Mouse (Mus musculus) olfactory bulb, adult 2 months (tissue): ENCODE measurements at regions not wholly inside any gene's neighbourhood (a gene's known extent, or its start where the extent isn't known, plus 50 kb on each side); places are given as distances from the start of the nearest gene placed in this dataset.

Source experiments
- H3K27ac ChIP-seq: fragments of 200-500 bp; 2 replicates; pipeline ENCODE4 v1.5.1; 2012; ENCODE audit warnings: low read depth, low read length; ENCODE audit not compliant: insufficient read depth
- H3K4me1 ChIP-seq: fragments of 200-500 bp; 2 replicates; pipeline ENCODE4 v1.6.1; 2012; ENCODE audit warnings: low read length; ENCODE audit not compliant: control insufficient read depth, insufficient read depth
- H3K4me3 ChIP-seq: fragments of 200-500 bp; 2 replicates; pipeline ENCODE4 v1.5.1; 2012; ENCODE audit warnings: mild to moderate bottlenecking, low read depth, low read length, moderate library complexity; ENCODE audit not compliant: insufficient read depth
- CTCF ChIP-seq: fragments of 200-500 bp; IDR thresholded peaks from 2 replicates; pipeline ENCODE4 v1.5.1; 2012; ENCODE audit warnings: low read depth, mild to moderate bottlenecking, low read length, moderate library complexity; ENCODE audit not compliant: insufficient read depth
- POLR2A ChIP-seq: fragments of 200-500 bp; IDR thresholded peaks from 2 replicates; pipeline ENCODE4 v1.6.1; 2012; ENCODE audit warnings: mild to moderate bottlenecking, low read depth, low read length, moderate library complexity; ENCODE audit not compliant: insufficient read depth
- WGBS: fragments of 180-500 bp; shearing (Covaris S2); methylation state at CpG from one replicate; pipeline ENCODE4 v1.1.7; 2018; 5-methylcytosine and 5-hydroxymethylcytosine counted together

DNA sequence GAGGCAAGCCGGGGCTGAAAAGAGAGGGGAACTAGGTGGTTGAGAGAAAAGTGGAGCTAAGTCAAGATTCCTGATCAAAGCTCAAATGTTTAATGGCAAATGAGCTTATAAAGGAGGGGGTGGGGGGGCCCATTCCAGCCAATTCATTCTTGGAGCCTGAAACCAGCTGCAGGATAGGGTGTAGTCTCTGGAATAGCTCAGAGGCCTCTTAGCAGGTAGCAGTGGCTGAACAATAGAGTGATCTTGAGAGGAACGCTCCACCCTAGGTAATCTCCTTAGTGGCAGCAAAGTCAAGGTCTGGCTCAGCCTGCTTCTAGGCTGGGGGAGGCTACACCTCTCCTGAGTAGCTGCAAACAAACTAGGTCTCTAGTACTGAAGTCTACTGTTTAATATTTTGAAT, 289.3 kb upstream of the Tmem161b start:
- Histone ChIP-seq H3K4me1 (no peaks in the 10 kb centered on the region), H3K27ac (no peak overlapping the region), H3K4me3 (no peak overlapping the region)
- 81% methylated on average over 2 of the region's 2 CpGs for WGBS
- TF ChIP-seq CTCF (no peak), POLR2A (no peak)

DNA sequence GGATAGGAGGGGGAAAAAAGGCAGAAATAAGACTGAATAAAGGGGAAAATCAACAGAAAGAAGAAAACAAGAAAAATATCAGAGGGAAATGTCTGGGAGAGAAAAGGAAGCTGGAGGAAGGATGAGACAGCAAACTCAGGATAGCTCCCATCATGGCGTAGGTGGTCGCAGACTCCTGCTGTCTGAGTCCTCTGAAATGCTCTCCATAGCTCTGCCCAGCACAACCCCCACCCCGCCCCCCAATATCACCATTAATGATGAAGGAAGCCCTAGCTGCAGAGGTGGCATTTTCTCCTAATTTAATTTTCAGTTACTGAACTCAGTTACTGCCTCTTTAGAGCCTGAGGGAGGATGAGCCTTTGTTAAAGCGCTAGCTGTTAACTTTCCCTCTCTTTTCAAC, 275.6 kb upstream of the Tmem161b start:
- 70% methylated on average over 4 of the region's 4 CpGs for WGBS
- Histone ChIP-seq H3K4me1 (no peaks in the 10 kb centered on the region), H3K4me3 (no peak overlapping the region), H3K27ac (no peak overlapping the region)
- TF ChIP-seq CTCF (no peak), POLR2A (no peak)

DNA sequence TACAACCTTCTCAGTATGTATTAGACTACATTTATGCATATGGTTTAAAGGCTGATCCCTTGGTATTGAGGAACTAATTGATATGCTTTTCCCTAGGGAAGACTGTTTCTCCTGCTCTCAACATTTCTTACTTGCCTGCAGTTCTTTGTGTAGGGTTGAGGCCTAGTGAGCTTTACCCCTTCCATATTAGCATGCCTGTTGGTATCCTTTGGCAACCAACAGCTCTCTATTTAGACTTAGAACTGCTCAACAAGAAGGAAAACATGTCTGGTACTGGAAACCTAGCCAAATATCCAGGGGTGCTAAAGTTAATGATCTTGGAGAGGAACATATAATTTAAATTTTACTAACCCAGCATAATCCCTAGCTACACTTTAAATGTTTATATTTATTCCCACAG, 270.9 kb upstream of the Tmem161b start:
- no peaks in the 10 kb centered on the region for H3K4me1 ChIP-seq
- H3K4me3 ChIP-seq: no peak overlapping the region
- no peak for TF ChIP-seq POLR2A
- TF ChIP-seq CTCF: no peak
- H3K27ac ChIP-seq: no peak overlapping the region

DNA sequence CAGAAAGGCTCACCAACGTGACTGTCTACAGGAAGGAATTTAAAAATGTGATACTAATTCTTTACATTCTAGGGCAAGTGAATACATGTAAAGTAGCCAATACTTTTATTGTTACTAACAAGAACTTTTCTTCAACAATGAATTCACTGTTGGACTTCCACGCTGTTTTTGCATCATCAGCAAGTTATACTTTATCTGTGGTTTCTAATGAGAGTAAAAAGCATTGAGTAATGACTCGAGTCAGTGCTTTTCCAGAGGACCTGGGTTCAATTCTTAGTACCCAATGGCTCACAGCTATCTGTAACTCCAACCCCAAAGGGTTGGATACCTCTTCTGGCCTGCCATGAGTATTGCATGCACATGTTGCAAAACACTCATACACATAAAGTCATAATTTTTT, 270.3 kb upstream of the Tmem161b start:
- no peaks in the 10 kb centered on the region for H3K4me1 ChIP-seq
- 93% methylated on average over 3 of the region's 3 CpGs for WGBS
- H3K4me3 ChIP-seq: no peak overlapping the region

DNA sequence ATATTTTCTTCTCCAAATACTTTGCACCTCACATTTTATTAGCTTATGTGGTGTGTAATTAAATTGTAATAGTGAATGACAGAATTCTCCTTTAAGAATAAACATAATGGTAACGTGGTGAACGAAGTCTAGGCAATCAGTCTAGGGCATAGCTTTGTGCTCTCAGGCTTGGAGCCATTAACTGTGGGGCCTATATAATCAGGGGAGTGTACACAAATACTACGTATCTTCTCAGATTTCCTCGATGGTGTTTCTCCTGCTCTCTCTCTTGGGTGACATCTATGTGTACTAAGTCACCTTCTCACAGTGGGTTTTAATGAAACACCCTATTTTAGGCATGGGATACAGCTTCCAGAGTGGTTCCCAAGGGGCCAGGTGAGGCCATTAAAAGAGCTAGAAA, 269.7 kb upstream of the Tmem161b start:
- H3K4me1 ChIP-seq: no peaks in the 10 kb centered on the region
- no peak overlapping the region for H3K4me3 ChIP-seq
- no peak for TF ChIP-seq CTCF
- no peak for TF ChIP-seq POLR2A
- H3K27ac ChIP-seq: no peak overlapping the region
- WGBS: 69% methylated on average over 4 of the region's 4 CpGs

More for the DNA sequence above, 270.3 kb upstream of the Tmem161b start:
- TF ChIP-seq CTCF: no peak
- no peak for TF ChIP-seq POLR2A
- H3K27ac ChIP-seq: no peak overlapping the region

DNA sequence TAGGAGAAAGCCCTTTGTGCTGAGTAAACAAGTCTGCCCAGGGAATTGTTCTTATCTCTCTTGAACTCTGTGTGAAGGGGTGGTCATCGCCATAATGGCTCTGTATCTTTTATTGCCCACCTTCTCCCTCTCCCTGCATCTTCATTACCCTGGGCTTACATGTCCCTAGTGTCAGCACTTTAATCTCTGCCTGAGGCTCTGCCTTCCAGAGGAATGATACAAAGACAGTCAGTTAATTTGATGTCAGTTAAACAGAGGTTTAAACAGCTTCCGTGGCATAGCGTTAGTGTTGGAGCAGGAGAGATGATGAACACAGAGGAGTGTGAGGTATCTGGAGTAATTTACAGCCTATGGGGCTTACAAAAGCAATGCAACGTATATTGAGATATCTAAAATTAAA, 269.2 kb upstream of the Tmem161b start:
- Histone ChIP-seq H3K4me3 (no peak overlapping the region), H3K27ac (no peak overlapping the region), H3K4me1 (no peaks in the 10 kb centered on the region)
- TF ChIP-seq CTCF (no peak), POLR2A (no peak)
- WGBS: 77% methylated on average over 4 of the region's 4 CpGs

DNA sequence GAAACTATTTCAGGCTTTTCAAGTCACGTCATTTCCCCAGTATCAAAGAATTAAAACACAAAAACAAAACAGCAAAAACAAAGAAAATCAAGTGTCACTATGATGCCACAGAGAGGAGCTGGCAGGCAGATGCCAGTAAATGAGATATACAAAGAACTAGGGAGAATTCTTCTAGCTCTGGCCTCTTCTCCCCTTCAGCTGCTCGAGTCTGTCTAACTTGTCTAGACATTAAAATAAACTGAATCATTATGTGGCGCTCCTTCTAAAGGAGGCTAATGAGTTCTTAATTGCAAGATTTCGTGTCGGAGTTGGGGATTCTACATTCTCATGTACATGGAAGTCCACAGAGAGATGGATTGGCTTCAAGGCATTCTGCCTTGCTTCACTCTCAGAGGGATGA, 266.4 kb upstream of the Tmem161b start:
- H3K27ac ChIP-seq: no peak overlapping the region
- no peak overlapping the region for H3K4me3 ChIP-seq
- no peaks in the 10 kb centered on the region for H3K4me1 ChIP-seq
- 50% methylated on average over 5 of the region's 5 CpGs for WGBS
- TF ChIP-seq POLR2A: no peak
- TF ChIP-seq CTCF: no peak

DNA sequence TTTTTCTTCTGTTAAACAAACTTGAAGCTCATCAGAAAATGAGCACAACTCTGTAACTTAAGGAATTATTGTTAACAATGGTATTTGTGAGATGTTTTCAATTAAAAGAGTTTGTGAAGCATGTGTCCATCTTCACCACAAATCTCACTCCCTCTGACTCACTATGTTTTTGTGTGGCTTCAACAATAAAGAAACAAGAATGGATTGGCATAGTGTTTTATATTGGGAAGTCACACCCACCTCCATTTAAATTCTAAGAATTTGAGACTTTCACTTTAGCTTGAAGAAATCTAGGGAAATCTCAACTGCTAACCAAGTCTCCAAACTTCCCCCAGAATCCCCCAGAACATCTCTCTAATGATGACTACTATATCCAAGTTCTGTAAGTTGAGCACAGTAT, 243.6 kb upstream of the Tmem161b start:
- H3K27ac ChIP-seq: no peak overlapping the region
- TF ChIP-seq CTCF (no peak), POLR2A (no peak)
- H3K4me3 ChIP-seq: no peak overlapping the region
- H3K4me1 ChIP-seq: no peaks in the 10 kb centered on the region

DNA sequence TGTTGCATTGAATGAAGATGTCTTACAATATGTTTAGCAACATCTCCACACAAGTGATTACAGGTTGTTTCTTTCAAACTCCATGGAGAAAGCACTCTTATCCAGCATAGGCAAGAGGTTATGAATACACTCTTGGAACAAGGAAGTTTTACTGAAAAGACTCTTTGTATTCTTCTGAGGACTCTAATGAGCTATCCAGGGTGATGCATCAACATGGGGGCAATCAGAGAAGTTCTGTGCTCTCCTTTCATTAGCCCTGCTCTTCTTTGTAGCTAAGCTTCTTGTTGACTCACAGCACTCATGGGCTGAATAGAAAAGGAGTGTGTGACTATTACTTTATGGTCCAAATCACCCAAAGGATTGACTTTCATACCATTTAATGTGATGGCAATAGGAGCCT, 242.6 kb upstream of the Tmem161b start:
- Histone ChIP-seq H3K4me3 (no peak overlapping the region), H3K27ac (no peak overlapping the region), H3K4me1 (no peaks in the 10 kb centered on the region)
- TF ChIP-seq CTCF: no peak
- no peak for TF ChIP-seq POLR2A

DNA sequence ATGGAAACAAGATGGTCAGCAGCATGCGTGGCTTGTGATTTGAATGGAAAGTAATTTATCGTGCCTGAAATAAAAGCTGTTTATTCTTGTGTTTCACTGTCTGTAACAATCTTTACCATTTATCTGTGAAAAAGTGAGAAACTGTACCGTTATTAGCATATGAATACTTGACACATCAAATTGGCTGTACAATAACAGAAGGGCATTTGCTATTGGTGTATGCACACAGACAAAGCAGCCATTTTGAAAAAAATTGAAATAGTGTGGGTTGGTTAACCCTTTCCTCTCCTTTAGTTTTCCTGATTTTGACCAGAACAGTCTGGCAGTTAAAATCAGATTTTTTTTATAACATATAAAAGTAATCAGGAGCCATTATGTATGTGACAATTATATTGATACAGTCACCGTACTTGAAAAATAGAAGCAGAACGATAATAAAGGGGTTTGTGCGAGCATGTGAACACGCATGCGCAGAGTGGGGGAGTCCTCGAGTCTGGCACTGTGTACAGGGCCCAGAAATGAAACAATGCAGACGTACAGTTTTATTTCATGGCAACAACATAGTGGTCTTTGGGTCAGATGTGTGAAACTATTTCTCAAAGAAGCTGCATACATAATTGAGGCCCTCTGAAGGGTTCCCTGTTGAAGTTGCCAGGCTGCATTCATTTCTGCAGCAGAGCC, 237.3 kb upstream of the Tmem161b start:
- Histone ChIP-seq H3K4me1 (peaks cover 2% of the 10 kb centered on the region; the same call in 1 of the 2 replicates), H3K27ac (peak overlapping the region; percentile 75), H3K4me3 (no peak overlapping the region)
- 22% methylated on average over 10 of the region's 10 CpGs for WGBS
- no peak for TF ChIP-seq POLR2A
- no peak for TF ChIP-seq CTCF
